Mouse (Mus musculus): Measurements from ENCODE around the gene Klk8. TPM values are rescaled to one million over a fixed set of nuclear protein-coding genes. Genes with fewer than 3 reads are reported as not detected.

Klk8 gene
- polyA plus RNA-seq, 1 experiment from 2014 or later, result 13.4 TPM

DNA sequence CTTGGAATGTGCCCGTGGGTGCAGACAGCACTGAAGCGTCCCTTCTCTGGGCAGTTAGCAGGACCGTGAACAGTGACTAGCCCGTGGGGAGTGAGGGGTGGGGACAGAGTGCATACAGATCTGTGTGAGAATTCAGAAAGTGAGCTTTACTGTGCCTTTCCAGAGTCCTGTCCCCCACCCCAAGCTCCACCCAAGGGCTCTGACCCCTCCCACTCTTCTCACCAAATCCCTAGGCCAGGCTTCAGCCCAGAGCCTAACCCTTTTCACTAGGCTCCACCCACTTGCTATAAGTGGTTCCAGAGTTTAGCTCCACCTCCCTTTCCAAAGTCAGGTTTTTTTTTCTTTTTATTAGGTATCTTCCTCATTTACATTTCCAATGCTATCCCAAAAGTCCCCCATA is 46.4 kb downstream of the Klk8 start:
- no peak overlapping the region for H3K4me2 ChIP-seq
- no peaks in the 10 kb centered on the region for H3K36me3 ChIP-seq
- no peak; the same call in 1 of the 2 replicates for ATAC-seq (ENCODE audit: insufficient number of reproducible peaks, insufficient read depth, low FRiP score, low TSS enrichment, low read depth)
- H3K27me3 ChIP-seq, result no peaks in the 10 kb centered on the region
- no peak overlapping the region for H3K9ac ChIP-seq (replicated peaks)
- no peaks in the 10 kb centered on the region for H3K9me3 ChIP-seq
- H3K4me3 ChIP-seq (replicated peaks), result no peak overlapping the region
- WGBS, result 94% methylated on average over 4 of the region's 4 CpGs
- H3K27ac ChIP-seq, result no peak overlapping the region
- no peaks in the 10 kb centered on the region for H3K4me1 ChIP-seq (replicated peaks)

GRCm38 (mm10) chr7:43851616-43852015 is 54.2 kb downstream of the Klk8 start:
- Histone ChIP-seq H3K4me3 (replicated peaks) (no peak overlapping the region), H3K4me2 (no peak overlapping the region), H3K27me3 (no peaks in the 10 kb centered on the region), H3K36me3 (no peaks in the 10 kb centered on the region), H3K9ac (replicated peaks) (no peak overlapping the region), H3K9me3 (no peaks in the 10 kb centered on the region), H3K27ac (no peak overlapping the region), H3K4me1 (replicated peaks) (no peaks in the 10 kb centered on the region)
- no peak for ATAC-seq (ENCODE audit: insufficient number of reproducible peaks, insufficient read depth, low FRiP score, low TSS enrichment, low read depth)
- WGBS, result 90% methylated on average over 6 of the region's 6 CpGs

Other genes with a start within 250 kb of the Klk8 start
- 5.6 and 5.7 TPM in 2 replicates for gene Zfp658, start 235.3 kb upstream of the Klk8 start, polyA plus RNA-seq (2016; fragmentation: Nextera tagmentation; extraction: Ambion mirVana)
- gene Zfp719, start 218.0 kb upstream of the Klk8 start, polyA plus RNA-seq (2016; fragmentation: Nextera tagmentation; extraction: Ambion mirVana), result 15.6 and 15.7 TPM in 2 replicates
- gene Zfp819, start 190.4 kb upstream of the Klk8 start, polyA plus RNA-seq (2016; fragmentation: Nextera tagmentation; extraction: Ambion mirVana), result 0.40 and 0.44 TPM in 2 replicates
- not detected in 2 replicates for gene Ceacam18, start 162.9 kb upstream of the Klk8 start, polyA plus RNA-seq (2016; fragmentation: Nextera tagmentation; extraction: Ambion mirVana)
- 0.22 and 0.70 TPM in 2 replicates for gene Siglece, start 137.4 kb upstream of the Klk8 start, polyA plus RNA-seq (2016; fragmentation: Nextera tagmentation; extraction: Ambion mirVana)
- 15.4 and 15.7 TPM in 2 replicates for gene Ctu1, start 125.6 kb upstream of the Klk8 start, polyA plus RNA-seq (2016; fragmentation: Nextera tagmentation; extraction: Ambion mirVana)
- gene Klk14, start 107.2 kb upstream of the Klk8 start, polyA plus RNA-seq (2016; fragmentation: Nextera tagmentation; extraction: Ambion mirVana), result not detected in 2 replicates
- 0.11 and 0.31 TPM in 2 replicates for gene Klk13, start 85.0 kb upstream of the Klk8 start, polyA plus RNA-seq (2016; fragmentation: Nextera tagmentation; extraction: Ambion mirVana)
- not detected in 2 replicates for gene Klk12, start 28.7 kb upstream of the Klk8 start, polyA plus RNA-seq (2016; fragmentation: Nextera tagmentation; extraction: Ambion mirVana)
- not detected in 2 replicates for gene Klk11, start 23.0 kb upstream of the Klk8 start, polyA plus RNA-seq (2016; fragmentation: Nextera tagmentation; extraction: Ambion mirVana)
- 0.35 and 0.41 TPM in 2 replicates for gene Klk10, start 16.5 kb upstream of the Klk8 start, polyA plus RNA-seq (2016; fragmentation: Nextera tagmentation; extraction: Ambion mirVana)
- gene Klk9, start 5.7 kb upstream of the Klk8 start, polyA plus RNA-seq (2016; fragmentation: Nextera tagmentation; extraction: Ambion mirVana), result 0.14 and 0.19 TPM in 2 replicates
- 0.10 TPM in 1 of 2 replicates, not detected in the other for gene Klk7, start 13.7 kb downstream of the Klk8 start, polyA plus RNA-seq (2016; fragmentation: Nextera tagmentation; extraction: Ambion mirVana)
- gene Klk6, start 26.9 kb downstream of the Klk8 start, polyA plus RNA-seq (2016; fragmentation: Nextera tagmentation; extraction: Ambion mirVana), result not detected in 2 replicates
- 0.28 TPM in 1 of 2 replicates, not detected in the other for gene Klk5, start 44.4 kb downstream of the Klk8 start, polyA plus RNA-seq (2016; fragmentation: Nextera tagmentation; extraction: Ambion mirVana)
- 0.23 TPM in 1 of 2 replicates, not detected in the other for gene Klk4, start 83.6 kb downstream of the Klk8 start, polyA plus RNA-seq (2016; fragmentation: Nextera tagmentation; extraction: Ambion mirVana)
- gene Klk15, start 136.2 kb downstream of the Klk8 start, polyA plus RNA-seq (2016; fragmentation: Nextera tagmentation; extraction: Ambion mirVana), result not detected in 2 replicates
- not detected in 2 replicates for gene Klk1b8, start 153.1 kb downstream of the Klk8 start, polyA plus RNA-seq (2016; fragmentation: Nextera tagmentation; extraction: Ambion mirVana)
- gene Klk1b1, start 169.2 kb downstream of the Klk8 start, polyA plus RNA-seq (2016; fragmentation: Nextera tagmentation; extraction: Ambion mirVana), result not detected in 2 replicates
- not detected in 2 replicates for gene Klk1b9, start 178.5 kb downstream of the Klk8 start, polyA plus RNA-seq (2016; fragmentation: Nextera tagmentation; extraction: Ambion mirVana)
- gene Klk1b11, start 198.3 kb downstream of the Klk8 start, polyA plus RNA-seq (2016; fragmentation: Nextera tagmentation; extraction: Ambion mirVana), result not detected in 2 replicates
- not detected in 2 replicates for gene Klk1b26, start 214.6 kb downstream of the Klk8 start, polyA plus RNA-seq (2016; fragmentation: Nextera tagmentation; extraction: Ambion mirVana)

Data from limb, embryonic 12.5 days (tissue).